Mouse (Mus musculus) CH12.LX (cell line): ENCODE results near the gene Atp2c2. TPM values are rescaled to one million over a fixed set of nuclear protein-coding genes. Genes with fewer than 3 reads are reported as not detected.
A peak's percentile ranks its signal among the peaks of the same experiment; 100 is the strongest.

Source experiments
- DNase-seq: peaks from one replicate; pipeline ENCODE4 v3.0.0-alpha.2; 2013; ENCODE audit errors: extremely low read depth
- H3K27ac ChIP-seq: 2 replicates; pipeline ENCODE4 v1.5.1; 2012; ENCODE audit warnings: low read depth, mild to moderate bottlenecking, control low read depth, moderate library complexity; ENCODE audit not compliant: insufficient read depth
- H3K27me3 ChIP-seq: replicated peaks from 2 replicates; pipeline ENCODE3; 2012; ENCODE audit warnings: inconsistent platforms
- H3K36me3 ChIP-seq, 2 experiments: replicated peaks in 1 of 2; 2 replicates each; pipeline versions ENCODE3 to v1.6.1; 2012; ENCODE audit warnings: inconsistent platforms in 1 of 2, low read length in 1 of 2, mild to moderate bottlenecking in 1 of 2, mixed read lengths in 1 of 2, moderate library complexity in 1 of 2; ENCODE audit not compliant: control insufficient read depth in 1 of 2, insufficient read depth in 1 of 2
- H3K4me1 ChIP-seq, 2 experiments: 2 replicates each; pipeline ENCODE4 v1.6.1; 2012; ENCODE audit warnings: inconsistent platforms in 1 of 2, moderate library complexity in 1 of 2; ENCODE audit not compliant: insufficient read depth in 2 of 2, control insufficient read depth in 1 of 2
- H3K4me2 ChIP-seq: 2 replicates; pipeline ENCODE4 v1.6.1; 2012; ENCODE audit warnings: low read depth, mild to moderate bottlenecking, control low read depth; ENCODE audit not compliant: poor library complexity, insufficient read depth, severe bottlenecking
- H3K4me3 ChIP-seq, 3 experiments: fragments of 150-350 bp in 1 of 3; sonication (generic) in 1 of 3; replicated peaks in 1 of 3; 2 replicates each; pipeline versions ENCODE3 to v1.5.1; 2011 to 2012; ENCODE audit warnings: low read depth in 2 of 3, low read length in 2 of 3, mild to moderate bottlenecking in 2 of 3, moderate library complexity in 2 of 3, control low read depth in 1 of 3, improper control_type of control experiment in 1 of 3, inconsistent platforms in 1 of 3, mixed read lengths in 1 of 3; ENCODE audit not compliant: poor library complexity in 1 of 3
- H3K79me2 ChIP-seq: replicated peaks from 2 replicates; pipeline ENCODE4 v1.6.1; 2012; ENCODE audit warnings: mild to moderate bottlenecking, moderate library complexity; ENCODE audit not compliant: control insufficient read depth, poor library complexity, insufficient read depth, severe bottlenecking; ENCODE audit errors: extremely low read depth
- H3K9ac ChIP-seq: 2 replicates; pipeline ENCODE4 v1.6.1; 2012; ENCODE audit warnings: low read depth, mild to moderate bottlenecking, control low read depth, moderate library complexity; ENCODE audit not compliant: insufficient read depth
- H3K9me3 ChIP-seq: replicated peaks from 2 replicates; pipeline ENCODE3; 2012; ENCODE audit warnings: low read length, inconsistent platforms, mixed read lengths
- CTCF ChIP-seq, 2 experiments: IDR thresholded peaks in 1 of 2; conservative IDR thresholded peaks in 1 of 2; 2 replicates each; pipeline ENCODE4 v1.5.1; 2011 to 2012; ENCODE audit warnings: low read depth in 2 of 2, low read length in 2 of 2, improper control_type of control experiment in 1 of 2, inconsistent platforms in 1 of 2, mild to moderate bottlenecking in 1 of 2, moderate library complexity in 1 of 2
- E2F4 ChIP-seq: IDR thresholded peaks from 2 replicates; pipeline ENCODE4 v1.6.1; 2011; ENCODE audit warnings: low read depth, low read length, improper control_type of control experiment; ENCODE audit not compliant: insufficient replicate concordance
- ELF1 ChIP-seq: IDR thresholded peaks from 2 replicates; pipeline ENCODE4 v1.6.1; 2014; ENCODE audit warnings: low read depth, mild to moderate bottlenecking, inconsistent platforms, low read length, improper control_type of control experiment
- HCFC1 ChIP-seq: IDR thresholded peaks from 2 replicates; pipeline ENCODE4 v1.6.1; 2012; ENCODE audit warnings: low read depth, mild to moderate bottlenecking, inconsistent platforms, low read length, improper control_type of control experiment
- IRF4 ChIP-seq: IDR thresholded peaks from 2 replicates; pipeline ENCODE4 v1.6.1; 2014; ENCODE audit warnings: low read depth, mild to moderate bottlenecking, inconsistent platforms, low read length, improper control_type of control experiment
- MEF2A ChIP-seq: IDR thresholded peaks from 2 replicates; pipeline ENCODE4 v1.6.1; 2014; ENCODE audit warnings: low read depth, mild to moderate bottlenecking, inconsistent platforms, low read length, improper control_type of control experiment, borderline replicate concordance
- POLR2AphosphoS2 ChIP-seq: IDR thresholded peaks from 2 replicates; pipeline ENCODE4 v1.6.1; 2011; ENCODE audit warnings: low read depth, low read length, improper control_type of control experiment
- SMC3 ChIP-seq: IDR thresholded peaks from 2 replicates; pipeline ENCODE4 v1.6.1; 2011; ENCODE audit warnings: low read depth, low read length, improper control_type of control experiment
- TCF12 ChIP-seq: IDR thresholded peaks from 2 replicates; pipeline ENCODE4 v1.6.1; 2014; ENCODE audit warnings: low read depth, mild to moderate bottlenecking, inconsistent platforms, low read length, improper control_type of control experiment
- USF1 ChIP-seq: IDR thresholded peaks from 2 replicates; pipeline ENCODE4 v1.6.1; 2014; ENCODE audit warnings: low read depth, mild to moderate bottlenecking, inconsistent platforms, low read length, improper control_type of control experiment
- USF2 ChIP-seq: conservative IDR thresholded peaks from 2 replicates; pipeline ENCODE4 v1.6.1; 2011; ENCODE audit warnings: low read depth, low read length, improper control_type of control experiment
- ZC3H11A ChIP-seq: IDR thresholded peaks from 2 replicates; pipeline ENCODE4 v1.6.1; 2012; ENCODE audit warnings: low read depth, mild to moderate bottlenecking, inconsistent platforms, low read length, improper control_type of control experiment
- dilution Hi-C: fragments of 300-500 bp; cut with MboI; formaldehyde crosslinking; loops from 2 replicates; pipeline ENCODE4 v1.14.3; 2020; ENCODE audit warnings: low sequenced_read_pairs; ENCODE audit not compliant: extremely low pct_unique_long_range_greater_than_20kb, extremely low pct_ligation_motif_present
- in situ Hi-C: fragments of 300-500 bp; cut with MboI; formaldehyde crosslinking; loops from 3 replicates; pipeline ENCODE4 v1.14.3; 2019; ENCODE audit warnings: low sequenced_read_pairs, low pct_ligation_motif_present, low pct_unique_long_range_greater_than_20kb, mixed read lengths
- polyA plus RNA-seq: library from polyadenylated mRNA; unstranded; fragments of >175 nt; gene quantifications from 2 replicates; pipeline ENCODE4 v1.2.1, GENCODE M21; 2012; ENCODE audit warnings: low read depth; ENCODE audit not compliant: insufficient read length
- total RNA-seq, 2 experiments: library from RNA; depleted of rRNA; stranded (reverse); fragments of 300-350 nt in 1 of 2; fragments of >200 nt in 1 of 2; gene quantifications; 2 replicates each; pipeline ENCODE4 v1.2.3; 2012 to 2014

Gene Atp2c2
- total RNA-seq (2012; rRNA removed), result not detected in 2 replicates
- total RNA-seq (2014; rRNA removed), result not detected in 2 replicates
- polyA plus RNA-seq, result not detected in 2 replicates

GRCm38 (mm10) chr8:119699549-119700134 lies at the start of gene Atp2c2:
TSS of gene Atp2c2 (plus strand) at chr8:119700009.
- Histone ChIP-seq H3K4me3 (no peak within 1 kb of the TSS), H3K9me3 (peaks cover 5% of the 10 kb centered on the region), H3K4me2 (no peak within 1 kb of the TSS), H3K79me2 (no peaks in the 10 kb centered on the region), H3K9ac (no peak within 1 kb of the TSS), H3K27ac (no peak within 1 kb of the TSS), H3K36me3 (no peaks in the 10 kb centered on the region), H3K27me3 (peaks cover 82% of the 10 kb centered on the region), H3K4me1 (no peaks in the 10 kb centered on the region; a peak in 1 of 4 replicates)
- in situ Hi-C loops, result loop anchor here (10.0 kb wide), 1 partner anchor 145 kb away; the partner anchor contains the start of gene Cotl1
- dilution Hi-C loops, result no loop called here
- TF ChIP-seq POLR2AphosphoS2 (no peak), TCF12 (no peak)
- DNase-seq, result no peak

- no peak overlapping the region for H3K27ac ChIP-seq
- in situ Hi-C loops (no loop called here), dilution Hi-C loops (no loop called here)
- no peaks in the 10 kb centered on the region for H3K79me2 ChIP-seq
- H3K9ac ChIP-seq, result no peak overlapping the region
- no peak for DNase-seq
- no peak for TF ChIP-seq ELF1
- no peak for TF ChIP-seq USF1
- no peak for TF ChIP-seq SMC3
- no peak for TF ChIP-seq IRF4
- TF ChIP-seq HCFC1, result no peak
- TF ChIP-seq E2F4, result no peak
- no peak for TF ChIP-seq TCF12
- no peak for TF ChIP-seq MEF2A
- TF ChIP-seq CTCF (conservative IDR thresholded peaks at IDR 0.05 in 1 of 2, IDR thresholded peaks at IDR 0.05 in 1 of 2; ENCODE audit: low read depth in 2 of 2, low read length in 2 of 2), result no peak
- no peak for TF ChIP-seq ZC3H11A
- H3K9me3 ChIP-seq, result peaks cover 14% of the 10 kb centered on the region
- no peak overlapping the region for H3K4me3 ChIP-seq
- H3K27me3 ChIP-seq, result peaks cover 63% of the 10 kb centered on the region
- H3K4me1 ChIP-seq, result no peaks in the 10 kb centered on the region
- no peaks in the 10 kb centered on the region for H3K36me3 ChIP-seq
- H3K4me2 ChIP-seq, result no peak overlapping the region
These were observed 48.5 kb upstream of the Atp2c2 start for GRCm38 (mm10) chr8:119651324-119651723.

- H3K27me3 ChIP-seq, result peaks cover 51% of the 10 kb centered on the region
These were observed 42.9 kb upstream of the Atp2c2 start for GRCm38 (mm10) chr8:119656709-119657464.

More at GRCm38 (mm10) chr8:119656709-119657464, 42.9 kb upstream of the Atp2c2 start:
- no peaks in the 10 kb centered on the region for H3K79me2 ChIP-seq
- H3K4me1 ChIP-seq, result no peaks in the 10 kb centered on the region
- TF ChIP-seq CTCF (conservative IDR thresholded peaks at IDR 0.05 in 1 of 2, IDR thresholded peaks at IDR 0.05 in 1 of 2; ENCODE audit: low read depth in 2 of 2, low read length in 2 of 2) (peak in 1 of 2 experiments; percentile 42; a peak in 2 of 4 replicates), USF2 (no peak)
- dilution Hi-C loops, result no loop called here
- no peak overlapping the region for H3K9ac ChIP-seq
- H3K4me3 ChIP-seq, result no peak overlapping the region
- in situ Hi-C loops, result no loop called here
- H3K27ac ChIP-seq, result no peak overlapping the region
- H3K9me3 ChIP-seq, result peaks cover 17% of the 10 kb centered on the region
- DNase-seq, result peak; percentile 15
- no peak overlapping the region for H3K4me2 ChIP-seq
- H3K36me3 ChIP-seq, result no peaks in the 10 kb centered on the region
